Mouse (Mus musculus) right cerebral cortex, adult 18-20 months (tissue): ENCODE measurements around the gene Gabra5.

Experiments used
- DNase-seq: peaks from one replicate; pipeline ENCODE4 v3.0.0; 2022; ENCODE audit warnings: mixed read lengths

Gene Gabra5

GRCm38 (mm10) chr7:57509681-57510141 is at the start of gene Gabra5:
Gene Gabra5 (minus strand): TSS chr7:57510059.
- peak; percentile 80 for DNase-seq

GRCm38 (mm10) chr7:57538565-57538964 is 28.7 kb upstream of the Gabra5 start:
- DNase-seq: no peak

GRCm38 (mm10) chr7:57532676-57533075 is 22.8 kb upstream of the Gabra5 start:
- DNase-seq: no peak

GRCm38 (mm10) chr7:57529954-57530353 is 20.1 kb upstream of the Gabra5 start:
- DNase-seq: no peak

GRCm38 (mm10) chr7:57529451-57529850 is 19.6 kb upstream of the Gabra5 start:
- DNase-seq: no peak

- DNase-seq: peak; percentile 48
Measured at GRCm38 (mm10) chr7:57512955-57513354, 3.1 kb upstream of the Gabra5 start.

- peak; percentile 32 for DNase-seq
Measured at GRCm38 (mm10) chr7:57508860-57509632, 813 bp downstream of the Gabra5 start.

GRCm38 (mm10) chr7:57502809-57503208 is 7.0 kb downstream of the Gabra5 start:
- no peak for DNase-seq

- peak; percentile 52 for DNase-seq
Measured at GRCm38 (mm10) chr7:57491795-57492194, 18.1 kb downstream of the Gabra5 start.

- DNase-seq: no peak
Measured at GRCm38 (mm10) chr7:57486907-57487306, 23.0 kb downstream of the Gabra5 start.

GRCm38 (mm10) chr7:57482896-57483295 is 27.0 kb downstream of the Gabra5 start:
- no peak for DNase-seq

- DNase-seq: peak; percentile 75
Measured at GRCm38 (mm10) chr7:57473811-57474525, 35.9 kb downstream of the Gabra5 start.

- no peak for DNase-seq
Measured at GRCm38 (mm10) chr7:57471316-57471715, 38.5 kb downstream of the Gabra5 start.

GRCm38 (mm10) chr7:57460354-57460753 is 49.5 kb downstream of the Gabra5 start:
- no peak for DNase-seq

- DNase-seq: no peak
Measured at GRCm38 (mm10) chr7:57448239-57448638, 61.6 kb downstream of the Gabra5 start.

- peak; percentile 7 for DNase-seq
Measured at GRCm38 (mm10) chr7:57422675-57423074, 87.2 kb downstream of the Gabra5 start.

GRCm38 (mm10) chr7:57421044-57421443 is 88.8 kb downstream of the Gabra5 start:
- no peak for DNase-seq

- DNase-seq: no peak
Measured at GRCm38 (mm10) chr7:57419392-57419791, 90.5 kb downstream of the Gabra5 start, which contains the start of gene Gabrb3. Gene Gabrb3 (plus strand): TSS chr7:57419692.

- DNase-seq: no peak
Measured at GRCm38 (mm10) chr7:57412896-57413295, 97.0 kb downstream of the Gabra5 start.

GRCm38 (mm10) chr7:57411163-57411562 is 98.7 kb downstream of the Gabra5 start:
- DNase-seq: no peak

- DNase-seq: no peak
Measured at GRCm38 (mm10) chr7:57393551-57393950, 116.3 kb downstream of the Gabra5 start.

GRCm38 (mm10) chr7:57390046-57390445 is 119.8 kb downstream of the Gabra5 start:
- DNase-seq: peak; percentile 42

GRCm38 (mm10) chr7:57387341-57387654 is 122.6 kb downstream of the Gabra5 start:
- DNase-seq: no peak
